ENCODE assay signal across 8 mouse cellular contexts in genomic region chr9:103180807-103181565, GRCm38 (mm10). TPM values are rescaled to one million over a fixed set of nuclear protein-coding genes. Genes with fewer than 3 reads are reported as not detected.
DNase-seq lines count a peak whose midpoint lies in the region; ATAC-seq and TF ChIP-seq lines count a peak whose summit lies in the region.

No protein-coding gene starts in this region.

- peak overlapping the region; percentile 68 for H3K4me2 ChIP-seq in embryonic facial prominence, embryonic 11.5 days (ENCODE audit: low read depth, low read length)
- H3K4me2 ChIP-seq in intestine, embryonic 16.5 days (ENCODE audit: low read depth, low read length), result peak overlapping the region; percentile 79
- peak overlapping the region; percentile 72 for H3K4me2 ChIP-seq in limb, embryonic 13.5 days (replicated peaks)
- H3K4me2 ChIP-seq in midbrain, embryonic 13.5 days (replicated peaks), result peak overlapping the region; percentile 56

- no peak overlapping the region for H3K27ac ChIP-seq in embryonic facial prominence, embryonic 11.5 days (replicated peaks; ENCODE audit: low read depth, low read length)
- peak overlapping the region; percentile 54 for H3K27ac ChIP-seq in intestine, embryonic 16.5 days (ENCODE audit: low read length)
- H3K27ac ChIP-seq in limb, embryonic 13.5 days, result peak overlapping the region; percentile 52; the same call in 1 of the 2 replicates
- peak overlapping the region; percentile 53 for H3K27ac ChIP-seq in midbrain, embryonic 13.5 days
- no peak overlapping the region for H3K27ac ChIP-seq in small intestine, adult 2 months (ENCODE audit: insufficient read depth, low read depth, low read length)

- DNase-seq in WW6 (ENCODE audit: low read depth, low spot score), result peak; percentile 50
- peak; percentile 94 for DNase-seq in embryonic facial prominence, embryonic 11.5 days (ENCODE audit: low spot score)
- DNase-seq in heart, adult 11 months, result peak; percentile 98
- DNase-seq in cerebellum, adult 8-10 months, result no peak

- H3K4me3 ChIP-seq in embryonic facial prominence, embryonic 11.5 days (ENCODE audit: low read depth, low read length), result peak overlapping the region; percentile 23
- H3K4me3 ChIP-seq in intestine, embryonic 16.5 days (ENCODE audit: low read length), result peak overlapping the region; percentile 57
- H3K4me3 ChIP-seq in limb, embryonic 13.5 days, result peak overlapping the region; percentile 51
- H3K4me3 ChIP-seq in midbrain, embryonic 13.5 days (replicated peaks), result peak overlapping the region; percentile 32
- peak overlapping the region; percentile 55 for H3K4me3 ChIP-seq in small intestine, adult 2 months (ENCODE audit: low read depth, low read length)

- no peaks in the 10 kb centered on the region for H3K9me3 ChIP-seq in embryonic facial prominence, embryonic 11.5 days (replicated peaks; ENCODE audit: control insufficient read depth, low read length)
- no peaks in the 10 kb centered on the region for H3K9me3 ChIP-seq in intestine, embryonic 16.5 days (ENCODE audit: control insufficient read depth, low read length)
- H3K9me3 ChIP-seq in limb, embryonic 13.5 days, result no peaks in the 10 kb centered on the region
- no peaks in the 10 kb centered on the region for H3K9me3 ChIP-seq in midbrain, embryonic 13.5 days

- WGBS in embryonic facial prominence, embryonic 11.5 days, result 4% methylated on average over 20 of the region's 20 CpGs
- 1% methylated on average over 20 of the region's 20 CpGs for WGBS in intestine, embryonic 16.5 days
- 2% methylated on average over 20 of the region's 20 CpGs for WGBS in limb, embryonic 13.5 days
- WGBS in midbrain, embryonic 13.5 days, result 5% methylated on average over 20 of the region's 20 CpGs
- WGBS in small intestine, adult 2 months, result 5% methylated on average over 20 of the region's 20 CpGs

- H3K27me3 ChIP-seq in embryonic facial prominence, embryonic 11.5 days (ENCODE audit: control insufficient read depth, insufficient read depth, low read length), result no peaks in the 10 kb centered on the region
- H3K27me3 ChIP-seq in intestine, embryonic 16.5 days (replicated peaks; ENCODE audit: control insufficient read depth, insufficient read depth, low read length), result no peaks in the 10 kb centered on the region
- no peaks in the 10 kb centered on the region for H3K27me3 ChIP-seq in limb, embryonic 13.5 days
- no peaks in the 10 kb centered on the region for H3K27me3 ChIP-seq in midbrain, embryonic 13.5 days
- no peaks in the 10 kb centered on the region for H3K27me3 ChIP-seq in small intestine, adult 2 months (ENCODE audit: control insufficient read depth, insufficient read depth, low read length)

- H3K4me1 ChIP-seq in embryonic facial prominence, embryonic 11.5 days (ENCODE audit: control insufficient read depth, insufficient read depth, low read length), result peaks cover 4% of the 10 kb centered on the region; the same call in 1 of the 2 replicates
- H3K4me1 ChIP-seq in intestine, embryonic 16.5 days (ENCODE audit: control insufficient read depth, insufficient read depth, low read length), result peaks cover 8% of the 10 kb centered on the region; the same call in 1 of the 2 replicates
- H3K4me1 ChIP-seq in limb, embryonic 13.5 days, result peaks cover 12% of the 10 kb centered on the region
- peaks cover 13% of the 10 kb centered on the region for H3K4me1 ChIP-seq in midbrain, embryonic 13.5 days (replicated peaks)
- no peaks in the 10 kb centered on the region; the same call in 1 of the 2 replicates for H3K4me1 ChIP-seq in small intestine, adult 2 months (ENCODE audit: control insufficient read depth, insufficient read depth, insufficient read length, low read length)

- H3K36me3 ChIP-seq in embryonic facial prominence, embryonic 11.5 days (replicated peaks; ENCODE audit: control insufficient read depth, insufficient read depth, low read depth, low read length), result no peaks in the 10 kb centered on the region
- no peaks in the 10 kb centered on the region for H3K36me3 ChIP-seq in intestine, embryonic 16.5 days (ENCODE audit: control insufficient read depth, insufficient read depth, low read length)
- no peaks in the 10 kb centered on the region for H3K36me3 ChIP-seq in limb, embryonic 13.5 days
- H3K36me3 ChIP-seq in midbrain, embryonic 13.5 days, result peaks cover 57% of the 10 kb centered on the region
- no peaks in the 10 kb centered on the region for H3K36me3 ChIP-seq in small intestine, adult 2 months (ENCODE audit: control insufficient read depth, insufficient read depth, low read length)

- TF ChIP-seq POLR2A in small intestine, adult 2 months (IDR thresholded peaks at IDR 0.05; ENCODE audit: low read depth, low read length), result 0 out of 2 replicates have a peak, but pooled peaks have one; percentile 30

- TF ChIP-seq CTCF in small intestine, adult 2 months (IDR thresholded peaks at IDR 0.05; ENCODE audit: extremely low read depth, insufficient read length, insufficient replicate concordance, low read depth, low read length), result no peak

- H3K9ac ChIP-seq in embryonic facial prominence, embryonic 11.5 days (replicated peaks; ENCODE audit: low read length), result peak overlapping the region; percentile 63
- peak overlapping the region; percentile 71 for H3K9ac ChIP-seq in intestine, embryonic 16.5 days (ENCODE audit: low read depth, low read length)
- H3K9ac ChIP-seq in limb, embryonic 13.5 days, result peak overlapping the region; percentile 70
- H3K9ac ChIP-seq in midbrain, embryonic 13.5 days (replicated peaks), result peak overlapping the region; percentile 56

- ATAC-seq in embryonic facial prominence, embryonic 11.5 days (replicated peaks; ENCODE audit: insufficient number of reproducible peaks, low FRiP score, low TSS enrichment, low read depth), result peak; percentile 93
- ATAC-seq in intestine, embryonic 16.5 days, result peak; percentile 94
- ATAC-seq in limb, embryonic 13.5 days (ENCODE audit: low FRiP score, low read depth), result peak; percentile 95
- ATAC-seq in midbrain, embryonic 13.5 days, result peak; percentile 82

RNA-seq across cellular contexts. Expression of gene Srprb, which starts 21.0 kb away (rescaled TPM):
- 57.9 and 61.8 TPM in 2 replicates for polyA plus RNA-seq in embryonic facial prominence, embryonic 11.5 days (2014; fragmentation: Nextera tagmentation; extraction: Ambion mirVana)
- polyA plus RNA-seq in intestine, embryonic 16.5 days (2015; fragmentation: Nextera tagmentation; extraction: Ambion mirVana), result 51.0 and 51.7 TPM in 2 replicates
- polyA plus RNA-seq in limb, embryonic 13.5 days (2015; fragmentation: Nextera tagmentation; extraction: Ambion mirVana), result 62.4 and 66.9 TPM in 2 replicates
- polyA plus RNA-seq in midbrain, embryonic 13.5 days (2015; fragmentation: Nextera tagmentation; extraction: Ambion mirVana), result 49.3 and 55.1 TPM in 2 replicates
- 23.0 and 36.4 TPM in 2 replicates for polyA plus RNA-seq in small intestine, adult 2 months (2012; rRNA removed)

RNA-seq across cellular contexts. Expression of gene Gm20425, which starts 49.1 kb away (rescaled TPM):
- not detected in 2 replicates for polyA plus RNA-seq in embryonic facial prominence, embryonic 11.5 days (2014; fragmentation: Nextera tagmentation; extraction: Ambion mirVana)
- not detected in 2 replicates for polyA plus RNA-seq in intestine, embryonic 16.5 days (2015; fragmentation: Nextera tagmentation; extraction: Ambion mirVana)
- 1.2 and 1.3 TPM in 2 replicates for polyA plus RNA-seq in limb, embryonic 13.5 days (2015; fragmentation: Nextera tagmentation; extraction: Ambion mirVana)
- polyA plus RNA-seq in midbrain, embryonic 13.5 days (2015; fragmentation: Nextera tagmentation; extraction: Ambion mirVana), result 2.4 TPM in 1 of 2 replicates, not detected in the other
- 0.72 and 1.5 TPM in 2 replicates for polyA plus RNA-seq in small intestine, adult 2 months (2012; rRNA removed)

RNA-seq across cellular contexts. Expression of gene Trf, which starts 49.3 kb away (rescaled TPM):
- 27.2 and 28.8 TPM in 2 replicates for polyA plus RNA-seq in embryonic facial prominence, embryonic 11.5 days (2014; fragmentation: Nextera tagmentation; extraction: Ambion mirVana)
- 249 and 380 TPM in 2 replicates for polyA plus RNA-seq in intestine, embryonic 16.5 days (2015; fragmentation: Nextera tagmentation; extraction: Ambion mirVana)
- polyA plus RNA-seq in limb, embryonic 13.5 days (2015; fragmentation: Nextera tagmentation; extraction: Ambion mirVana), result 14.7 and 22.8 TPM in 2 replicates
- polyA plus RNA-seq in midbrain, embryonic 13.5 days (2015; fragmentation: Nextera tagmentation; extraction: Ambion mirVana), result 24.7 and 25.8 TPM in 2 replicates
- 17.3 and 19.6 TPM in 2 replicates for polyA plus RNA-seq in small intestine, adult 2 months (2012; rRNA removed)

Comparison
In these comparisons a context has a peak if more than half of its experiments do, and no peak if none do; other contexts are left out.
1. H3K27ac ChIP-seq: peak in intestine, embryonic 16.5 days (single experiment), limb, embryonic 13.5 days (single experiment) and midbrain, embryonic 13.5 days (single experiment); none in embryonic facial prominence, embryonic 11.5 days (single experiment) and small intestine, adult 2 months (single experiment).
2. Peak in every context shown above with its lines, with median percentiles within 50 percentile points of each other: ATAC-seq, H3K4me2 ChIP-seq, H3K4me3 ChIP-seq and H3K9ac ChIP-seq.